Mouse (Mus musculus): ENCODE results near the gene Pycard. TPM values are rescaled to one million over a fixed set of nuclear protein-coding genes. Genes with fewer than 3 reads are reported as not detected.

Gene Pycard
- polyA plus RNA-seq, 1 experiment = 19.9 TPM

GRCm38 (mm10) chr7:127999436-127999835, 5.8 kb upstream of the Pycard start:
- WGBS = 36% methylated on average over 1 of the region's 1 CpGs
- TF ChIP-seq CTCF (IDR thresholded peaks at IDR 0.05; ENCODE audit: control insufficient read depth, insufficient read depth, low read length) (no peak), POLR2A (IDR thresholded peaks at IDR 0.05; ENCODE audit: borderline replicate concordance, control insufficient read depth, low read depth, low read length) (no peak)
- H3K27ac ChIP-seq (ENCODE audit: control insufficient read depth, insufficient read depth, low read depth, low read length, poor library complexity) = no peak overlapping the region

GRCm38 (mm10) chr7:127992488-127993340, 953 bp downstream of the Pycard start:
- H3K4me1 ChIP-seq (ENCODE audit: control insufficient read depth, insufficient read depth, low read length) = peaks cover 2% of the 10 kb centered on the region
- H3K27ac ChIP-seq (ENCODE audit: control insufficient read depth, insufficient read depth, low read depth, low read length, poor library complexity) = peak overlapping the region; percentile 48; the same call in 1 of the 2 replicates
- 13% methylated on average over 5 of the region's 5 CpGs for WGBS
- H3K4me3 ChIP-seq (replicated peaks; ENCODE audit: control insufficient read depth, low read depth, low read length) = peak overlapping the region; percentile 70
- TF ChIP-seq CTCF (IDR thresholded peaks at IDR 0.05; ENCODE audit: control insufficient read depth, insufficient read depth, low read length) = no peak
- TF ChIP-seq POLR2A (IDR thresholded peaks at IDR 0.05; ENCODE audit: borderline replicate concordance, control insufficient read depth, low read depth, low read length) = no peak

More at GRCm38 (mm10) chr7:127999436-127999835, 5.8 kb upstream of the Pycard start:
- no peak overlapping the region for H3K4me3 ChIP-seq (replicated peaks; ENCODE audit: control insufficient read depth, low read depth, low read length)
- H3K4me1 ChIP-seq (ENCODE audit: control insufficient read depth, insufficient read depth, low read length) = peaks cover 4% of the 10 kb centered on the region

GRCm38 (mm10) chr7:127991643-127992487, 1.8 kb downstream of the Pycard start:
- TF ChIP-seq POLR2A (IDR thresholded peaks at IDR 0.05; ENCODE audit: borderline replicate concordance, control insufficient read depth, low read depth, low read length) = no peak
- TF ChIP-seq CTCF (IDR thresholded peaks at IDR 0.05; ENCODE audit: control insufficient read depth, insufficient read depth, low read length) = peak; percentile 53
- Histone ChIP-seq H3K4me3 (replicated peaks; ENCODE audit: control insufficient read depth, low read depth, low read length) (no peak overlapping the region), H3K27ac (ENCODE audit: control insufficient read depth, insufficient read depth, low read depth, low read length, poor library complexity) (no peak overlapping the region), H3K4me1 (ENCODE audit: control insufficient read depth, insufficient read depth, low read length) (peaks cover 2% of the 10 kb centered on the region)
- WGBS = 48% methylated on average over 6 of the region's 6 CpGs

GRCm38 (mm10) chr7:127988904-127989303, 4.8 kb downstream of the Pycard start:
- H3K4me3 ChIP-seq (replicated peaks; ENCODE audit: control insufficient read depth, low read depth, low read length) = no peak overlapping the region
- no peak for TF ChIP-seq POLR2A (IDR thresholded peaks at IDR 0.05; ENCODE audit: borderline replicate concordance, control insufficient read depth, low read depth, low read length)
- TF ChIP-seq CTCF (IDR thresholded peaks at IDR 0.05; ENCODE audit: control insufficient read depth, insufficient read depth, low read length) = no peak
- H3K4me1 ChIP-seq (ENCODE audit: control insufficient read depth, insufficient read depth, low read length) = peaks cover 2% of the 10 kb centered on the region
- WGBS = 94% methylated on average over 1 of the region's 1 CpGs
- no peak overlapping the region for H3K27ac ChIP-seq (ENCODE audit: control insufficient read depth, insufficient read depth, low read depth, low read length, poor library complexity)

- no peak for TF ChIP-seq POLR2A (IDR thresholded peaks at IDR 0.05; ENCODE audit: borderline replicate concordance, control insufficient read depth, low read depth, low read length)
- no peak for TF ChIP-seq CTCF (IDR thresholded peaks at IDR 0.05; ENCODE audit: control insufficient read depth, insufficient read depth, low read length)
- Histone ChIP-seq H3K4me3 (replicated peaks; ENCODE audit: control insufficient read depth, low read depth, low read length) (no peak overlapping the region), H3K27ac (ENCODE audit: control insufficient read depth, insufficient read depth, low read depth, low read length, poor library complexity) (no peak overlapping the region), H3K4me1 (ENCODE audit: control insufficient read depth, insufficient read depth, low read length) (no peaks in the 10 kb centered on the region)
- WGBS = 89% methylated on average over 3 of the region's 3 CpGs
Measured at GRCm38 (mm10) chr7:127980606-127981005, 13.1 kb downstream of the Pycard start.

GRCm38 (mm10) chr7:127978856-127979255, 14.8 kb downstream of the Pycard start:
- Histone ChIP-seq H3K4me3 (replicated peaks; ENCODE audit: control insufficient read depth, low read depth, low read length) (no peak overlapping the region), H3K27ac (ENCODE audit: control insufficient read depth, insufficient read depth, low read depth, low read length, poor library complexity) (no peak overlapping the region), H3K4me1 (ENCODE audit: control insufficient read depth, insufficient read depth, low read length) (no peaks in the 10 kb centered on the region)
- 100% methylated on average over 2 of the region's 2 CpGs for WGBS
- TF ChIP-seq POLR2A (IDR thresholded peaks at IDR 0.05; ENCODE audit: borderline replicate concordance, control insufficient read depth, low read depth, low read length) (no peak), CTCF (IDR thresholded peaks at IDR 0.05; ENCODE audit: control insufficient read depth, insufficient read depth, low read length) (no peak)

GRCm38 (mm10) chr7:127974413-127974930, 19.2 kb downstream of the Pycard start:
- TF ChIP-seq POLR2A (IDR thresholded peaks at IDR 0.05; ENCODE audit: borderline replicate concordance, control insufficient read depth, low read depth, low read length) (no peak), CTCF (IDR thresholded peaks at IDR 0.05; ENCODE audit: control insufficient read depth, insufficient read depth, low read length) (no peak)
- H3K4me3 ChIP-seq (replicated peaks; ENCODE audit: control insufficient read depth, low read depth, low read length) = no peak overlapping the region
- WGBS = 91% methylated on average over 2 of the region's 2 CpGs
- H3K4me1 ChIP-seq (ENCODE audit: control insufficient read depth, insufficient read depth, low read length) = no peaks in the 10 kb centered on the region
- H3K27ac ChIP-seq (ENCODE audit: control insufficient read depth, insufficient read depth, low read depth, low read length, poor library complexity) = no peak overlapping the region
